Mouse (Mus musculus) kidney, adult 2 months (tissue): ENCODE data around the gene Arid1b.

ENCODE experiments used
- CTCF ChIP-seq: fragments of 200-500 bp; conservative IDR thresholded peaks from 2 replicates; pipeline ENCODE4 v1.5.1; 2011; ENCODE audit warnings: low read depth, mild to moderate bottlenecking, control low read depth, low read length, moderate library complexity, mixed read lengths; ENCODE audit not compliant: insufficient read depth, insufficient read length
- POLR2A ChIP-seq: fragments of 200-500 bp; IDR thresholded peaks from one replicate; pipeline ENCODE4 v1.6.1; 2011; ENCODE audit warnings: low read depth, low read length, control low read depth

GRCm38 (mm10) chr17:5195397-5195796 is 201.3 kb downstream of the Arid1b start:
- TF ChIP-seq CTCF (no peak), POLR2A (no peak)
